Mouse (Mus musculus) megakaryocyte, embryonic 14.5 days (primary cell): ENCODE measurements at regions not wholly inside any gene's neighbourhood (a gene's known extent, or its start where the extent isn't known, plus 50 kb on each side); places are given as distances from the start of the nearest gene placed in this dataset.

Source experiments
- H3K27me3 ChIP-seq: replicated peaks from 2 replicates; pipeline ENCODE3; 2012; ENCODE audit warnings: inconsistent platforms
- H3K36me3 ChIP-seq: replicated peaks from 2 replicates; pipeline ENCODE3; 2012; ENCODE audit warnings: low read length, inconsistent platforms, mixed read lengths
- H3K4me1 ChIP-seq: 2 replicates; pipeline ENCODE4 v1.6.1; 2012; ENCODE audit warnings: inconsistent platforms
- H3K4me3 ChIP-seq: replicated peaks from 2 replicates; pipeline ENCODE3; 2012; ENCODE audit warnings: moderate library complexity, mild to moderate bottlenecking, inconsistent platforms
- H3K9me3 ChIP-seq: 2 replicates; pipeline ENCODE4 v1.6.1; 2012; ENCODE audit warnings: inconsistent platforms
- FLI1 ChIP-seq: IDR thresholded peaks from 2 replicates; pipeline ENCODE4 v1.6.1; 2012; ENCODE audit warnings: low read length, inconsistent platforms, mixed read lengths
- GATA1 ChIP-seq: IDR thresholded peaks from 3 replicates; pipeline ENCODE4 v1.6.1; 2012; ENCODE audit warnings: mixed read lengths, low read length, inconsistent platforms, borderline replicate concordance

GRCm38 (mm10) chr4:124422406-124422805 lies 188.2 kb downstream of the 3100002H09Rik start:
- no peak for TF ChIP-seq GATA1
- no peak for TF ChIP-seq FLI1
- no peaks in the 10 kb centered on the region for H3K27me3 ChIP-seq
- H3K4me1 ChIP-seq, result no peaks in the 10 kb centered on the region
- no peaks in the 10 kb centered on the region for H3K36me3 ChIP-seq
- H3K4me3 ChIP-seq, result no peak overlapping the region
- no peaks in the 10 kb centered on the region for H3K9me3 ChIP-seq

GRCm38 (mm10) chr4:124418431-124418830 lies 192.2 kb downstream of the 3100002H09Rik start:
- TF ChIP-seq GATA1, result no peak
- TF ChIP-seq FLI1, result no peak
- no peak overlapping the region for H3K4me3 ChIP-seq
- no peaks in the 10 kb centered on the region for H3K9me3 ChIP-seq
- no peaks in the 10 kb centered on the region for H3K4me1 ChIP-seq
- H3K36me3 ChIP-seq, result no peaks in the 10 kb centered on the region
- H3K27me3 ChIP-seq, result no peaks in the 10 kb centered on the region

GRCm38 (mm10) chr4:124417176-124417575 lies 193.4 kb downstream of the 3100002H09Rik start:
- no peak for TF ChIP-seq GATA1
- no peak for TF ChIP-seq FLI1
- Histone ChIP-seq H3K36me3 (no peaks in the 10 kb centered on the region), H3K9me3 (no peaks in the 10 kb centered on the region), H3K4me1 (no peaks in the 10 kb centered on the region), H3K4me3 (no peak overlapping the region), H3K27me3 (no peaks in the 10 kb centered on the region)

- Histone ChIP-seq H3K4me1 (no peaks in the 10 kb centered on the region), H3K4me3 (no peak overlapping the region), H3K36me3 (no peaks in the 10 kb centered on the region), H3K9me3 (no peaks in the 10 kb centered on the region), H3K27me3 (no peaks in the 10 kb centered on the region)
- no peak for TF ChIP-seq GATA1
- no peak for TF ChIP-seq FLI1
Measured at GRCm38 (mm10) chr4:124416266-124416665, 194.3 kb downstream of the 3100002H09Rik start.

GRCm38 (mm10) chr4:124414386-124414785 lies 196.2 kb downstream of the 3100002H09Rik start:
- Histone ChIP-seq H3K27me3 (no peaks in the 10 kb centered on the region), H3K36me3 (no peaks in the 10 kb centered on the region), H3K9me3 (no peaks in the 10 kb centered on the region), H3K4me1 (no peaks in the 10 kb centered on the region), H3K4me3 (no peak overlapping the region)
- TF ChIP-seq GATA1 (no peak), FLI1 (no peak)

- TF ChIP-seq GATA1, result no peak
- TF ChIP-seq FLI1, result no peak
- H3K4me3 ChIP-seq, result no peak overlapping the region
Measured at GRCm38 (mm10) chr4:124409279-124409678, 201.3 kb downstream of the 3100002H09Rik start.

GRCm38 (mm10) chr4:124402075-124402474 lies 208.5 kb downstream of the 3100002H09Rik start:
- Histone ChIP-seq H3K9me3 (no peaks in the 10 kb centered on the region), H3K4me1 (no peaks in the 10 kb centered on the region), H3K36me3 (no peaks in the 10 kb centered on the region), H3K27me3 (peaks cover 3% of the 10 kb centered on the region), H3K4me3 (no peak overlapping the region)
- TF ChIP-seq FLI1, result no peak
- TF ChIP-seq GATA1, result no peak

More at GRCm38 (mm10) chr4:124409279-124409678, 201.3 kb downstream of the 3100002H09Rik start:
- H3K27me3 ChIP-seq, result no peaks in the 10 kb centered on the region
- H3K4me1 ChIP-seq, result no peaks in the 10 kb centered on the region
- no peaks in the 10 kb centered on the region for H3K9me3 ChIP-seq
- H3K36me3 ChIP-seq, result no peaks in the 10 kb centered on the region

- H3K4me3 ChIP-seq, result no peak overlapping the region
- H3K4me1 ChIP-seq, result no peaks in the 10 kb centered on the region
- TF ChIP-seq FLI1 (no peak), GATA1 (no peak)
- peaks cover 3% of the 10 kb centered on the region for H3K27me3 ChIP-seq
- H3K36me3 ChIP-seq, result no peaks in the 10 kb centered on the region
- no peaks in the 10 kb centered on the region for H3K9me3 ChIP-seq
Measured at GRCm38 (mm10) chr4:124400741-124401140, 209.9 kb downstream of the 3100002H09Rik start.

GRCm38 (mm10) chr4:124400136-124400675 lies 210.4 kb downstream of the 3100002H09Rik start:
- no peak overlapping the region for H3K4me3 ChIP-seq
- H3K36me3 ChIP-seq, result no peaks in the 10 kb centered on the region
- H3K9me3 ChIP-seq, result no peaks in the 10 kb centered on the region
- no peaks in the 10 kb centered on the region for H3K4me1 ChIP-seq
- peaks cover 3% of the 10 kb centered on the region for H3K27me3 ChIP-seq
- TF ChIP-seq FLI1, result no peak
- TF ChIP-seq GATA1, result no peak

- H3K9me3 ChIP-seq, result no peaks in the 10 kb centered on the region
- H3K27me3 ChIP-seq, result peaks cover 3% of the 10 kb centered on the region
- no peaks in the 10 kb centered on the region for H3K4me1 ChIP-seq
- no peak overlapping the region for H3K4me3 ChIP-seq
- no peaks in the 10 kb centered on the region for H3K36me3 ChIP-seq
- TF ChIP-seq FLI1 (no peak), GATA1 (no peak)
Measured at GRCm38 (mm10) chr4:124398354-124398753, 212.2 kb downstream of the 3100002H09Rik start.
